Mouse (Mus musculus) embryo, embryonic 10.5 days (tissue): ENCODE measurements around the gene 1700123O20Rik.

Experiments
- DNase-seq: peaks from one replicate; pipeline ENCODE4 v3.0.0-alpha.2; 2015; ENCODE audit warnings: low spot score

Gene 1700123O20Rik

DNA sequence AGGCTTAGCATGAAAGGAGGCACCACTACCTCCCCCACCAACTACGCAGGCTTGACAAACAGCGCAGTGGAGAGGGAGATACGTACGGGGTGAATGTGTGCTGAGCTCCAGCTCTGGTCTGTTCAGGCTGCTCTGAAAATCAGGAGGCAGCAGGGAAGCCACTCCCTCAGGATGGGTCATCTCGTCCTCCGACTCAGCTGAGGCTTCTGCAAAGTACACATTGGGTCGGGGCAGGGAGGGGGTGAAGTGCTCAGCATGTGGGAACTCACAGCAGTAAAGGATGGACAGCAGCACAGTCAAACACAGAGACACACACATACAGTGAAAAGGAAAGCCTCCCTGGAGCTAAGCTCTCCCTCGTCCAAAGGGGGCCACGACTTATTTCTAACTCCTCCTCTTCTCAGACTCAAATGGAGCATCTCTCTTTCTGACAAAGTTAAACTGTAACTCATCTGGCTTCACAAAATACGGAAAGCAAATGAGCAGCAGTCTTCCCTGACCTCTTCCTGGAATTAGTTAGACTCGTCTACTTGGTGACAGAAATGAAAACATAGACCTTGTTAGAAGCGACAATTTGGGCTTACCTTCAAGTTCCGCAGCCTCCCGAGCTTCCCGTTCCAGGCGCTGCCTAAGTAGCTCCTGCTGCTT lies 7.2 kb upstream of the 1700123O20Rik start:
- no peak for DNase-seq

GRCm38 (mm10) chr14:54682396-54682795 lies 3.6 kb upstream of the 1700123O20Rik start:
- DNase-seq = no peak

DNA sequence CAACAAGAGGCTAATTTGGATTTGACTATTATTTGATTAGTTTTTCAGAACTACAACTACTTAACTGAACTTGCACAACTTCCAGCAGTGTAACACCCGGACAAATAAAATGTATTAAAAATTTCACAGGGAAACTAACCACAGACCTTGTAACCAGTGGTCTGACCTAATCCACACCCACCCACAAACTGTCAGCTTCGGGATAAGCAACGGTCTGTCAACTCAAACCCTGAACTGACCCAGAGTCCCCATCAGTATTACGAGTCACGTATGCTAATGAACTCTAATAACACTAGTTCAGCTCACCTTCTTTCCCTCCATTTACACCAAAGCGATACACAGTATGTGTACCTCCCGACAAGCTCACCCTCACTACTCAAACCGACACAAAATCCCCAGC lies 545 bp upstream of the 1700123O20Rik start:
- DNase-seq = no peak

GRCm38 (mm10) chr14:54686522-54687143 lies 617 bp downstream of the 1700123O20Rik start, which contains the start of gene Acin1:
Acin1 (minus strand) TSS chr14:54686931.
- DNase-seq = peak; percentile 100

DNA sequence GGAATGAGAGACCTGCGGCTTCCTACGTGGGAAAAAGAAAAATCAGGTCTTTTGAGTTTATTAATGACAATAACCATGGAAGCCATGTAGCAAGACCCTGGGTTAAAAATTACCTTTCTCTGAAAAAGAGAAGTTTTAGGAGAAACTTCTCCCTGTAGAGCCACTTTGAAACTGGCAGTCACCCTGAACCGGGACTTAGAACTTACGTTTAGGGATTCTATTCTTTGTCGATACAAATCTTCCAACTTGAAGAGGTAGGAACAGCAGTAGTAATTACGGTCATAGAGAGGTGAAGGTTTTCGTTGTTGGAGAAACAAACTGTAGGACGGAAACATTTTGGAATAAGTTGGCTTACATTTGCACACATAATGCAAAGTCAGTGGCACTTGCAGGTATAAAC lies 1.2 kb downstream of the 1700123O20Rik start:
- DNase-seq = no peak

GRCm38 (mm10) chr14:54695042-54695441 lies 9.0 kb downstream of the 1700123O20Rik start:
- DNase-seq = no peak

- no peak for DNase-seq
Measured at GRCm38 (mm10) chr14:54696752-54697151, 10.7 kb downstream of the 1700123O20Rik start.

DNA sequence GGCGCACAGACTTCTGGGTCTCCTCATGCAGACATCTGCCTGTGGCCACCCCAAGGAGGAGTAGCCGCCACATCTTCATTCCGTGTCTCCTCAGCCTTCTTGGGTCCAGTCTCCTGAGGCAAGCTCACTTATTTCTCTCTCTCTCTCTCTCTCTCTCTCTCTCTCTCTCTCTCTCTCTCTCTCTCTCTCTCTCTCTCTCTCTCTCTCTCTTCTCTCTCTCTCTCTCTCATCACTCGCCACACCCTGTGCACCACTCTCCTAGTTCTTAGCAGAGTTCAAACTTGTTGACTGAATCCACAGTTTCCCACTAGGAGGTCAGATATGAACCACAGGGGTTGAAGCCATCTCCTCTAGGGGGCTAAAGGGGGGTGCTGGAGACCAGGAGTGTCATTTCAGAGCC lies 12.7 kb downstream of the 1700123O20Rik start, which contains the start of gene Gm29776:
TSS of gene Gm29776 (minus strand) at position 101 of the 400 bp plus-strand sequence.
- DNase-seq = no peak

DNA sequence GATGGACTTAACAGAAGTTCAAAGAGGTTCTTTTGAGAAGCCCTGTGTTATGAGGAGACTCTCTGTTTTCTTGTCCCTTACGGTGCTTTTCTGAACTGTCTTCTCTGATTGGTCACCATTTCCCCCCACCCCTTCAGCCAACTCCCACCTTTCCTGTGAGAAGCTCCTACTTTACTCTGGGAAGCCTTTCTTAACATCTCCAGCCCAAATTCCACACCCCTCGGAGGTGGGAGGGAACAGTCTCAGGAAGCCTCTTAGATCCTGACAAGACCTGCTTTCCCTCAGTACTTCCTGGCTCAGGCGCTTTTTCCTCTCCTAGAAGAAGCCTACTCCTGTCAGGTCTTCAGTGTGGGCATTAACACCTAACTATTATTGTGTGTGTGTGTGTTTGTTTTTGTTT lies 13.6 kb downstream of the 1700123O20Rik start:
- no peak for DNase-seq

- DNase-seq = peak; percentile 85
Measured at GRCm38 (mm10) chr14:54701298-54701697, 15.3 kb downstream of the 1700123O20Rik start.

- DNase-seq = no peak
Measured at GRCm38 (mm10) chr14:54703207-54703606, 17.2 kb downstream of the 1700123O20Rik start.

- no peak for DNase-seq
Measured at GRCm38 (mm10) chr14:54705844-54706243, 19.8 kb downstream of the 1700123O20Rik start.

DNA sequence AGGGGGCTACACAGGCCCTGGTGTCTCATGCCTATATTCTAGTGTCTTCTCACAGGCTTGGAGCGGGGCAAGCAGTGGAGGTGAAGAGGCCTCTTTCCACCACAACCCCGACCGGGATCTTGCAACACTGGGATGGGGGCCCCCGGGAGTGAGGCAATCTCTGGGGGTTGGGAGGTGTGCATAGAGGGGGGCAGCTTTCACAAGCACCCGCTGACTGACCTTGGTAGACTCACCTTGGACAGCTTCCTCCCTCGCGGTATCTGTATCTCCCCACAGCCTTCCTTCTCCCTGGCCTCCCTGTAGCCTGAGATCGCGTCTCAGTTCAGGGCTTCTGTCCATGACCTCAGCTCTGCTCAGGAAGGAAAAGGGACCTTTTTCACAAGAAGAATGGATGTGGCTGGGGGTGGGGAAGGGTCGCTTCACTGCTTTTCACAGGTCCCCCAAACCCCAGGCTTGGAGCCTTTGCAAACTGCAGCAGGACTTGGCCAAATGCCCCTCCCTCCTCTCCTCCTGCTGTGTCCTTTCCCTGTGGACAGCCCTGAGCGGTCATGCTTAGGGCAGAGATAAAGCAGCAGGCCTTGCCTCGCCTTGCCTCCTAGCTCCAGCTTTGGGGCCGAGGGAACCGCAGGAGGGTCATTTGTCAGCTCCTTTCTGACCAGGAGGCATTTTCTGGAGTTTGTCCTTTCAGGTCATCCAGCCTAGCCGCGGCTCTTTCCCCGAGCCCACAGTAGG lies 20.7 kb downstream of the 1700123O20Rik start:
- peak; percentile 3 for DNase-seq

- no peak for DNase-seq
Measured at GRCm38 (mm10) chr14:54709054-54709453, 23.0 kb downstream of the 1700123O20Rik start.

- DNase-seq = no peak
Measured at GRCm38 (mm10) chr14:54712074-54712473, 26.1 kb downstream of the 1700123O20Rik start, which contains the start of gene Cebpe. Cebpe (minus strand) TSS chr14:54712174.

DNA sequence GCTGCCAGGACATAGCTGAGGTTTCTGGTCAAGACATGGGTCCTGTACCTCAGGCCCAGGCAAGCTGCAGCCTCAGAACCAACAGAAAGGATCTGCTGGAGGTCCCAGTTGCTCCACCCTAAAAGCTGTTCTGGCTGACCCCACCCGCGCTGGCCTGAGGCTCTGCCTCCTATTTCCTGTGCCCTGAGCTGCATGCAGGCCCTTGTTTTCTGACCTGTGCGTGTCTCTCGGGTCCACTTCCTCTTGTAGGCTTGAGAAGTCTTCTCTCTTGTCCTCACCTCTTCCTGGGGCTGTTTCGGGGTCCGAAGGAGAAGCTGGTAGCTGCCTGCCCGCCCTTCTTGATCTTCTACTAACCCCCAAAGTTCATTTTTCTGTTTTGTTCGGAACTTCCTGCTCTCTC lies 26.8 kb downstream of the 1700123O20Rik start:
- no peak for DNase-seq

DNA sequence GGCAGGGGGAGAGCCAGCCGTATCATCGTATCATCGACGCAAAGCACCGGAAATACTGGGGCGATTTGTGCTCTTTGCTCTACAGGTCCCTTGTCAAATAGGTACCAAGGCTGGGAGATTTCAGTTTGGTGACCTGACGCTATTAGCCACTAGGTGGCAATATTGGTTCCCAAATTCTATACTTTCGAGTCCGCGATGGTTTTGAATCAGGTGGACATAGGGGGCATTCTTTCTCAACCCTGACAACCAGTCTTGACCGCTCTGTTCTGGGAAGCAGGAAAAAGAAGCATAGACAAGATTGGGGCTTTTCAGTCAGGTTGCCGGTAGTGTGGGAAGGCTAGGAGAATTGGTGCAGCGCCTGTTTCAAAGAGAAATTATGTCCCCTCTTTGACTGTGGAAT lies 28.1 kb downstream of the 1700123O20Rik start:
- peak; percentile 96 for DNase-seq

DNA sequence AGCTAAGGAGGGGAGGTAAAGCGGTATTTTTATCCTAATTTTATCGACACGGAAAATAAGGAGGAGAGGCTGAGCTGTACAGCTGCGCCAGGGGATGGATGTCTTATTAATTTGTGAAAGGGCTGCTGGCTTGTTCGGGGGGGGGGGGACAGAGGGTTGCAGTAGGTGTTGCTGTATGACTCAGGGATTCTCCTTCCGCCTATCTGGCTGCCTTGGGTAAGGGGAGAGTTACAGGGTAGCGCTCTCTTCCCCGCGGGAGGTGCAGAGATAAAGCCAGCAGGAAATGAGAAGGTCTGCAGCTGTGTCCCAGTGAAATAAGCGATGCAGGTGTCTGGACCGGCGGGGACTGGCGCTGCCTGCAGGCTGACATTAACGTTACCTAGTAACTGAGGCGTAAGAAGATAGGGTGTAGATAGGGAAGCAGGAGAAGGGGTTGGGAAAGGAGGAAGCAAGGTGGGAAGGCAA lies 28.6 kb downstream of the 1700123O20Rik start:
- peak; percentile 26 for DNase-seq

GRCm38 (mm10) chr14:54715402-54715801 lies 29.4 kb downstream of the 1700123O20Rik start:
- no peak for DNase-seq

GRCm38 (mm10) chr14:54720041-54720440 lies 34.0 kb downstream of the 1700123O20Rik start:
- no peak for DNase-seq

- no peak for DNase-seq
Measured at GRCm38 (mm10) chr14:54720654-54721350, 34.8 kb downstream of the 1700123O20Rik start.

GRCm38 (mm10) chr14:54721711-54722110 lies 35.7 kb downstream of the 1700123O20Rik start:
- DNase-seq = no peak
